Mouse (Mus musculus) thymus, postnatal 4 days (tissue): ENCODE measurements around the gene Gtpbp1.
A peak's percentile ranks its signal among the peaks of the same experiment; 100 is the strongest.

Experiments
- DNase-seq: peaks from one replicate; pipeline ENCODE4 v3.0.0; 2021

Gtpbp1 gene

GRCm38 (mm10) chr15:79686046-79686869 is 4.4 kb upstream of the Gtpbp1 start:
- no peak for DNase-seq

DNA sequence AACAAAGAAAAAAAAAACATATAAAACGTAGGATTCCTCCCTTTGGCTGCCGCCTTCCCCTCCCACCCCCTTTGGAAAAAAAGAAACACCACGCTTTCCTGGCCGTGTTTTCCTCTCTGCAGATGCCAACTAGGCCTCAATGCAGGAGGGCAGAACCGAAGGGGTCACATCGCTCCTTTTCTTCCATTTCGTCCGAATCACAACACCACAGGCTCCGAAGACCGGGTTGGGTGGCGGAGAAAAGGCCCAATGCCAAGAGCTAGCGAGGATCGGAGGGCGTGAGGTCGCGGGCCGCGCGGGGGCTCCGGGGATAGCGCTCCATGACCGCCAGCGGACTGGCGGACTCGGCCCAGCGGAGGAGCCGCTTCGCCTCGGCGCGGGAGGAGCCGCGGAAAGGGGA is 3.5 kb upstream of the Gtpbp1 start:
- no peak for DNase-seq

- DNase-seq = peak; percentile 98
Measured at GRCm38 (mm10) chr15:79687646-79688267, 2.9 kb upstream of the Gtpbp1 start, which contains the start of gene Josd1. TSS of gene Josd1 (minus strand) at chr15:79687919.

GRCm38 (mm10) chr15:79688268-79688956 is 2.2 kb upstream of the Gtpbp1 start:
- no peak for DNase-seq

DNA sequence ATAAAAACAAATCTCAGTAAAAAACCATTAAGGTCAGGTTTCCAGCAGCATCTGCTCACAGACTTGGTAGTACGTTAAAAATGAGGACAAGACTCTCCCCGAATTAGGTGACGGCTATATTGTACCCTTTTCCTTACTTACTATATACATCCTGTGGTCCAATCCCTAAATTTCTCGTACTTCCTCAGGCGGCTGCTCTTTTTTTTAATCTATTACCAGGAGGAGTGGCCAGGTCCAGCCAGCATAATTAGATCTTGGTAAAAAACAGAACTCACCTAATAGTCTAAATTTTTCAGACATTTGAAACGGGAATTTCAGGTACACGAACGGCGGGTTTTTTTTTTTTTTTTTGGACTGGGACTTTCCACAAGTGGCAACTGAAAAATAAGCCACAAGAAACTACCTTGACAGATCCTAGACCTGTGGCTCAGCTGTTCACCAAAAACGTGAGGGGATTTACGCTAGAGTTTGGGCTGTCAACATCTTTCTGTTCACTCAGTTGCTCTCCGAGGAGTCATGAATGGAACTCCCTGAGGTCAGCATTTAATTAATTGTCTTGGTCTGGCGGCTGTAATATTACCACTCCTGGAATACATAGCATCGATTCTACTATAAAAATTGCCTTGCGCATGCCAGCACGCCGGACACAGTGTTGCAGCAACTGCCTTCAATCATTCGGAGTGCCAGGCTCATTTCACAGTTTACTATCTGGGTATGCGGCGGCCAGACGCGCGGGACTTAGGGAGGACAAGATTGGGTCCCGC is 801 bp upstream of the Gtpbp1 start:
- no peak for DNase-seq

- DNase-seq = no peak
Measured at GRCm38 (mm10) chr15:79691023-79691508, 421 bp downstream of the Gtpbp1 start.

DNA sequence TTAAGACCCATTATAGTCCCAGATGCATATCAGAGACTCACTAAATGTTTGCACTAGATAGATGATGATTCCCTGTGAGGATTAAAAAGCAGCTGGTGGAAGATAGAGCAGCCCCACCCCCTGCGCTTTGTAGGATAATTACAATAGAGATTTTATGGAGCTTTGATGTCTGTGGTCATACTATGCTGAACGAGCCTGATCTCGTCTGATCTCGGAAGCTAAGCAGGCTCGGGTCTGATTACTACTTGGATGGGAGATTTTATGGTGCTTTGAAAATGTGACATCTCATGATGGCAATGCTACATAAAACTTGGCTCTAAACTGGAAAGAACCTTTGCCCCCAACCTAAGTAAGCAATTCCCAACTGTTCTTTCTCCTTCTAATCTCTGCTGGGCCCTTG is 1.7 kb downstream of the Gtpbp1 start:
- DNase-seq = no peak

DNA sequence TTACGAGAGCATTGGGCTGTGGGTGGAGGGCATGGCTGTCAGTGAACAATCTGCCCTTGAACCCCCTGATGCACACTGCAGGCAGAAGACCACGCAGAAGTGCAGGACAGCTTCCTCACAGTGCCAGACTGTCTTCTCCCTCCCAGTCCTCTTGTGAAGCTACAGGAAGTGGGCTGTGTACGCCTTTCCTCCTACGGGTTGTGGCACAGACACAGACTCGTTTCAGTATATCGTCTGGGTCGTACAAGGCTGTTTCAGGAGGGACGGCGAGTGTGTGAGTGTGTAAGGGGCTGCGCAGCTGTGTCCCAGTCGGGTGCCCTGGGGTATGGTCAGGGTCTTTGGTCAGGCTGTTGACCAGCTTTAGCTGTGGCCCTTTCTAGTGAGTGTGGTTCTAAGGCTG is 3.1 kb downstream of the Gtpbp1 start:
- peak; percentile 68 for DNase-seq

- DNase-seq = no peak
Measured at GRCm38 (mm10) chr15:79694512-79694911, 3.9 kb downstream of the Gtpbp1 start.

DNA sequence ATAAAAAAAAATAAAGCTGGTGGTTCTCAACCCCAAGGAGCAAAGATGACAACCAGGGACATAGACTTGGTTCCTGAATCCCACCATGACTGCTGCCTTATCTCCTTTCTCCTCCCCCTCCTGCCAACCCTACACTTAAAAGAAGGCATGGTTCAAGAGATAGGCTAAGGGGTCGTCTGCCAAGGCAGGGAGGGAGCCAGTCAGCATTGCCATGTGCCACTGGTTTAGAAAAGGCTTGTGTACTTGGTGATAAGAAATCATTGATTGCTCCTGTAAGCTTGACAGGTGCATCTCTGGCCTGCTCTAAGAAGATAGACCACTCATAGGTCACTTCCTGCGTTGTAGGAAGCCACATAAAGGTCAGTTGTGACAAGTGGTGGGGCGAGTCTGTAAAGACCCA is 4.9 kb downstream of the Gtpbp1 start:
- no peak for DNase-seq

DNA sequence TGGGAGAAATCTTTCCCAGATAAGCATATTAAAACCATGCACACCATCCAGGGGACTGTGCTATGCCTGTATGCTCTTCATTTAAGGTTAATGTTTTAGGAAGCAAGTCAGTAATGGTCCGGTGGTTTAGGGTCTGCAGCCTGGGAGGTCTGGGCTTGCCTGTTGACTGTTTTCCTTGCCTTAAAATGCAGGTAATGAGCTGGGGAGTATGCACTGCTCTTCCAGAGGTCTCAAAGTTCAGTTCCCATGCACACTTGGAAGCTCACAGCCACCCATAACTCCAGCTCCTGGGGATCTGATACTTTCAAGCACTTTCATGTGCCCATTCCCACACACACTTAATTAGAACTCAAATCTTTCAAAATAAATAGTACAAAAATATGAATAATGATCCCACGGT is 5.9 kb downstream of the Gtpbp1 start:
- DNase-seq = no peak

DNA sequence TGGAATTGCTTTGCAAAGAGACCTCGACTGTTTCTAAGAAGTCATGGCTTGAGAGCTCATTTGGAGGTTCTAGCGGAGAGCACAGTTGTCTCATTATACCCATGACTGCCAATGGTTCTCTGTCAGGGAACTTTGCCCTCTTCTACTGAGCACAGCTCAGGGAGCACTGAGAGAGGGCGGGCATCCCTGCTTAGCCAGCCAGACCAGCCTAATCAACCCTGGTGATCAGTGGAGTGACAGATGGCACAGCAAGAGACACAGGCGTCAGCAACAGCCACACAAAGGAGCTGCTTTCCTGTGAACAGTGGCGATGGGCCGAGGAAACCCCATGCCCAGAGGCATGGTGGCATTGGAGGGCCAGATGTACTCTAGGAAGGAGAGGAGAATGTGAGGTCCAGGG is 6.4 kb downstream of the Gtpbp1 start:
- no peak for DNase-seq

DNA sequence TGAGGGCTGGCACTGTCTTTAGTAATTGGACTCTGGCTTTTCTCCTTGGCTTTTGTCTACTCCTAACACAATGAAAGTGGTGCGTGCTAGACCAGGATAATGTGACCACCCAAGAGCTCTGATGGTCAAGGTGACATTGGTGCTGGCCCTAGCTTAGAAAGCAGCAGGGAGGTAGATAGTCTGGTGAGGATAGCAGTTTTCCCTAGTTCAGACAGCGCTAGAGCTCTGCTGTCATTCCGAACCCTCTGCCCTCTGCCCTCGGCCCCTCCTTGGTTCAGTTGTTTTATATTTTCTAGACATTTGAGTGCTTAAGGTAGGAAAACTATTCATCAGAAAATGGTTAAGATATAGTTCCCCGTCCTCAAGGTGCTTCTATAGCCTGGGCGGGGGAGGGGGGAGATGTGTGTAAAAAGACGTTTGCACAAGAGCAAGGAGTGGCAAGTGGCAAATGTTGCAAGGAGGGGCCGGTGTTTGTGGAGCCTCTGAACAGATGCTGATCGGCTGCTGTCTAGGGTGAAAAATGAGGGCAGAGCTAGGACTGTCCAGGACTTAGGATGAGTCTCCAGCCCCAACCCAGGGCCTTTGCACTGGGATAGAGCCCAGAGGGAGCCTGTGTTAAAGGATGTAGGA is 7.0 kb downstream of the Gtpbp1 start:
- DNase-seq = no peak

- no peak for DNase-seq
Measured at GRCm38 (mm10) chr15:79706603-79707214, 16.1 kb downstream of the Gtpbp1 start.

GRCm38 (mm10) chr15:79708229-79708822 is 17.7 kb downstream of the Gtpbp1 start:
- DNase-seq = no peak

- no peak for DNase-seq
Measured at GRCm38 (mm10) chr15:79715646-79716045, 25.0 kb downstream of the Gtpbp1 start.

DNA sequence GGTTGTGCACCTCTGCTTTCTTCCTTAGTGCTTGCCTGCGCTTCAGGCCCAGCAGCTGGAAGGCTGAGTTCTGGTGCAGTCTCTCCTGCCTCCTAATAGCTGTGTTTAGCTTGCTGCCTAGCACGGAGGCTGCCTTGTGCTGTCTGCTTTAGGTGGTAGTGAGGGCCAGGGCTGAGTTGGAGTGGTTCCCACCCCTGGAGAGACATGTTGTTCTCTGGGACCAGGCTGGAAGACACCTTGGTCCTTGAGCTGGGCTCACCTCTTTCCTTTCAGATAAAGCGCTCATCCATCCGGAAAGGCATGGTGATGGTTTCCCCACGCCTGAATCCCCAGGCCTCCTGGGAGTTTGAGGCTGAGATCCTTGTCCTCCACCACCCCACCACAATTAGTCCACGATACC is 26.1 kb downstream of the Gtpbp1 start:
- DNase-seq = no peak

DNA sequence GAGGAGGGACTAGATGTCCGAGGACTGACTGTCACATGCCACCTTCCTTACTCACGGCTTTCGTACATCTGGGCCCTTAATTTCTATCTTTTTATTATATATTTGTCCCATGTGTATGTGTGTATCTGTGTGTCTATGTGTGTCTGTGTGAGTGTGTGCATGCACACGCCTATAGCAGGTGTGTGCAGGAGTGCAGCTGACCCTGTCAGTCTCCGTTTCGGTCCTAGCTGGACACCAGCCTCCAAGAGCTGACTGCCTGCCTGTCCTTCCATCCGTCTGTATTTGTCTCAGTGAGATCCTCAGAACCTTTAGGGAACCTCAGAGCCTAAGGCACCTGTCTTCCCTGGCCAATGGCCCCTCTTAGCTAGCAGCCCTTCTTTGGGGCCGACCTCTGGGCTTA is 29.6 kb downstream of the Gtpbp1 start:
- DNase-seq = no peak

DNA sequence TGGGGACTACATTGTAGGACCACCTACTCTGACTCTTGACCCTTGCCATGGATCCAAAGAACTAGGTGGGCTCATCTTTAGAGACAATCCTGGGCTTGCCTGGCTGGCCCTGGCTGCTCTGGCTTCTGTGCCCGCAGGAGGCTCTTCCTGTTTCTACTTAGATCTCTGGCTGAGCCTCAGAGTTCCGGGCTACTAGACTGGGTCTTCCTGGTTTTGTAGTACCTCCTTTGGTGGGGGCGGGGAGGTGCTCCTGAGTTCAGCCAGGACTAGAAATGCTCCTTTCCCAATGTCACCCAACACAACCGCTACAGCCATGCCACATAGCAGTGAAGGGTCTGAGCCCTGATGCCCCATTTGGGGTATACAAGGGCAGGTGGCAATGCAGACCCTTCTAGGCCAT is 30.2 kb downstream of the Gtpbp1 start:
- DNase-seq = no peak

DNA sequence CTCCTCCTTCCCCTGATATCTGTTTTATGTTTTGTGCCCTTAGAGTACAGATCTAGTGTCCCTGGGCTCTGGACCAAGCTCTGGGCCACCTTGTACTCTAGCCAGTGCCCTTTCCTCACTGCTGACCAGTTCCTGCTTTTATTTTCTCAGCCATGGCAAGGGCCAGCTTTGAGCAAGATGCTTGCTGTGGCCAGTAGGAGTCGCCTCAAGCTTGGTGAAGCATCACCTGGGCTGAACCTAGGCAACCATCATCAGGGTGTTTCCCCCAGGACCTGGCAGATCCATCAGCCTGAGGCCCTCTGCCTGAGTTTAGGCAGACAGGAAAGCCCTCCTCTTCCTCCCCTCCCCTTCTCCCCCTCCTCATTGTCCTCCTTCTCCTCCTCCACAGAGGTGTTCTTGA is 32.8 kb downstream of the Gtpbp1 start:
- DNase-seq = peak; percentile 68

- DNase-seq = no peak
Measured at GRCm38 (mm10) chr15:79725190-79725789, 34.6 kb downstream of the Gtpbp1 start.
